Mouse (Mus musculus): ENCODE results near the gene Smad5.

DNA sequence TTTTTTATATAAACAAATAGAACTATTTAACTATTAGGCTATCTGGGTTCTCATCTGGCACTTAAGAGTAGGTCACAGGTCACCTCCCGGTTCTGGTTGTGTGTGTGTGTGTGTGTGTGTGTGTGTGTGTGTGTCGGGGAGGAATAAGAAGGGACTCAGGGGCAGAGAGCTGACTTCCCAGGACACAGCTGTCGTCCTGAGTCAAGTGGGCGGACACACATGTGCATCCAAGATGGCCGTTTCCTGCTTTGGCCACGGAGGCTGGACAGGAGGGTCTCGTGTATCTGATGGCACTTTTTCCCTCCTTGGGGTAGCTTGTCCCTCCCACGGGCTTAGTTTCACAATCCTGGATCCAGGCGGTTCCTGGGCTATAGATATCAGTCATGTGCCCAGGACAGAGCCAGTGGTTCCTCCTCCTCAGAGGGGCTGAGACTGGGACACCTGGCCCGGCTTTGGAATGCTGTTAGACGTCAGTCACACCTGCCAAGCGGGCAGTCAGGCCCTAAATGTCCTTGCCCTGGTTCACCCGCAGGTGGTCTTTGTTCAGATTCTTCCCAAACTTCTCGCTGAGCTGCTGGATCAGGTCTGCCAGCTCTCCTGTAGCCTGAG is 70.6 kb downstream of the Smad5 start:
- no peak for TF ChIP-seq CTCF (IDR thresholded peaks at IDR 0.05; ENCODE audit: borderline replicate concordance, extremely low read depth, insufficient read depth, insufficient read length)
- TF ChIP-seq POLR2A (IDR thresholded peaks at IDR 0.05; ENCODE audit: borderline replicate concordance, extremely low read depth, insufficient read depth, insufficient read length, poor library complexity, severe bottlenecking): no peak
